Mouse (Mus musculus) embryonic facial prominence, embryonic 10.5 days (tissue): ENCODE data around the gene Macrod2. TPM values are rescaled to one million over a fixed set of nuclear protein-coding genes. Genes with fewer than 3 reads are reported as not detected.

Source experiments
- DNase-seq: peaks from one replicate; pipeline ENCODE4 v3.0.0-alpha.2; 2017; ENCODE audit warnings: low spot score
- H3K27ac ChIP-seq: fragments of 300-500 bp; sonication (generic); replicated peaks from 2 replicates; pipeline ENCODE4 v1.5.1; 2016; ENCODE audit warnings: mild to moderate bottlenecking
- H3K27me3 ChIP-seq: fragments of 300-500 bp; sonication (generic); replicated peaks from 2 replicates; pipeline ENCODE4 v1.6.1; 2016; ENCODE audit warnings: low read depth, mild to moderate bottlenecking; ENCODE audit not compliant: poor library complexity, severe bottlenecking
- H3K36me3 ChIP-seq: fragments of 300-500 bp; sonication (generic); replicated peaks from 2 replicates; pipeline ENCODE4 v1.6.1; 2016; ENCODE audit warnings: mild to moderate bottlenecking, moderate library complexity
- H3K4me1 ChIP-seq: fragments of 300-500 bp; sonication (generic); 2 replicates; pipeline ENCODE4 v1.6.1; 2016
- H3K4me3 ChIP-seq: fragments of 300-500 bp; sonication (generic); 2 replicates; pipeline ENCODE4 v1.5.1; 2016; ENCODE audit warnings: mild to moderate bottlenecking, moderate library complexity
- H3K9me3 ChIP-seq: fragments of 300-500 bp; sonication (generic); 2 replicates; pipeline ENCODE4 v1.6.1; 2016; ENCODE audit warnings: mild to moderate bottlenecking
- WGBS: fragments of 180-500 bp; shearing (Covaris S2); methylation state at CpG from one replicate; pipeline ENCODE4 v1.1.7; 2016; 5-methylcytosine and 5-hydroxymethylcytosine counted together
- polyA plus RNA-seq: library from polyadenylated mRNA; unstranded; fragments of >200 nt; fragmentation: Nextera tagmentation; extraction: Ambion mirVana; gene quantifications from 2 replicates; pipeline ENCODE4 v1.2.1, GENCODE M21; 2016

Gene Macrod2
- polyA plus RNA-seq, 1 experiment from 2014 or later: 25.8 TPM

GRCm38 (mm10) chr2:141180656-141181055, 785.5 kb downstream of the Macrod2 start:
- no peaks in the 10 kb centered on the region for H3K9me3 ChIP-seq
- DNase-seq: no peak
- H3K4me1 ChIP-seq: no peaks in the 10 kb centered on the region
- WGBS: 36% methylated on average over 1 of the region's 1 CpGs
- no peak overlapping the region for H3K27ac ChIP-seq
- no peak overlapping the region for H3K4me3 ChIP-seq
- H3K36me3 ChIP-seq: no peaks in the 10 kb centered on the region
- no peaks in the 10 kb centered on the region for H3K27me3 ChIP-seq

- DNase-seq: no peak
Observed at GRCm38 (mm10) chr2:141182034-141182759, 787.1 kb downstream of the Macrod2 start.

GRCm38 (mm10) chr2:141194476-141194875, 799.4 kb downstream of the Macrod2 start:
- Histone ChIP-seq H3K36me3 (no peaks in the 10 kb centered on the region), H3K27ac (no peak overlapping the region), H3K4me3 (no peak overlapping the region), H3K4me1 (0 out of 2 replicates have a peak, but pooled peaks cover 3% of the 10 kb centered on the region), H3K9me3 (no peaks in the 10 kb centered on the region), H3K27me3 (no peaks in the 10 kb centered on the region)
- no peak for DNase-seq

More at GRCm38 (mm10) chr2:141182034-141182759, 787.1 kb downstream of the Macrod2 start:
- Histone ChIP-seq H3K9me3 (no peaks in the 10 kb centered on the region), H3K4me1 (no peaks in the 10 kb centered on the region), H3K27me3 (no peaks in the 10 kb centered on the region), H3K4me3 (no peak overlapping the region), H3K36me3 (no peaks in the 10 kb centered on the region), H3K27ac (no peak overlapping the region)
- 84% methylated on average over 5 of the region's 5 CpGs for WGBS

- Histone ChIP-seq H3K4me3 (no peak overlapping the region), H3K9me3 (no peaks in the 10 kb centered on the region), H3K4me1 (peaks cover 12% of the 10 kb centered on the region), H3K27ac (no peak overlapping the region), H3K27me3 (no peaks in the 10 kb centered on the region), H3K36me3 (no peaks in the 10 kb centered on the region)
- no peak for DNase-seq
- 81% methylated on average over 4 of the region's 4 CpGs for WGBS
Observed at GRCm38 (mm10) chr2:141200481-141200880, 805.4 kb downstream of the Macrod2 start.

GRCm38 (mm10) chr2:141201303-141202014, 806.4 kb downstream of the Macrod2 start:
- peaks cover 12% of the 10 kb centered on the region for H3K4me1 ChIP-seq
- H3K4me3 ChIP-seq: no peak overlapping the region
- H3K36me3 ChIP-seq: no peaks in the 10 kb centered on the region
- no peaks in the 10 kb centered on the region for H3K27me3 ChIP-seq
- WGBS: 64% methylated on average over 2 of the region's 2 CpGs
- no peaks in the 10 kb centered on the region for H3K9me3 ChIP-seq
- H3K27ac ChIP-seq: no peak overlapping the region
- DNase-seq: no peak

GRCm38 (mm10) chr2:141202015-141202364, 806.9 kb downstream of the Macrod2 start:
- no peak overlapping the region for H3K4me3 ChIP-seq
- H3K27me3 ChIP-seq: no peaks in the 10 kb centered on the region
- DNase-seq: no peak
- H3K36me3 ChIP-seq: no peaks in the 10 kb centered on the region
- H3K4me1 ChIP-seq: peaks cover 12% of the 10 kb centered on the region
- H3K9me3 ChIP-seq: no peaks in the 10 kb centered on the region
- WGBS: 72% methylated on average over 1 of the region's 1 CpGs
- no peak overlapping the region for H3K27ac ChIP-seq

- no peak overlapping the region for H3K27ac ChIP-seq
- H3K36me3 ChIP-seq: no peaks in the 10 kb centered on the region
- no peaks in the 10 kb centered on the region for H3K4me1 ChIP-seq
- no peaks in the 10 kb centered on the region for H3K27me3 ChIP-seq
- no peaks in the 10 kb centered on the region for H3K9me3 ChIP-seq
- no peak for DNase-seq
- no peak overlapping the region for H3K4me3 ChIP-seq
- 87% methylated on average over 5 of the region's 5 CpGs for WGBS
Observed at GRCm38 (mm10) chr2:141211346-141211745, 816.2 kb downstream of the Macrod2 start.

GRCm38 (mm10) chr2:141212291-141212690, 817.2 kb downstream of the Macrod2 start:
- Histone ChIP-seq H3K4me3 (no peak overlapping the region), H3K27me3 (no peaks in the 10 kb centered on the region), H3K27ac (no peak overlapping the region), H3K36me3 (no peaks in the 10 kb centered on the region), H3K9me3 (no peaks in the 10 kb centered on the region), H3K4me1 (no peaks in the 10 kb centered on the region)
- WGBS: 84% methylated on average over 2 of the region's 2 CpGs
- DNase-seq: no peak

- WGBS: 56% methylated on average over 2 of the region's 2 CpGs
- no peak overlapping the region for H3K4me3 ChIP-seq
- DNase-seq: no peak
- no peaks in the 10 kb centered on the region for H3K36me3 ChIP-seq
- no peaks in the 10 kb centered on the region for H3K27me3 ChIP-seq
- H3K9me3 ChIP-seq: peaks cover 11% of the 10 kb centered on the region
- H3K27ac ChIP-seq: no peak overlapping the region
- 0 out of 2 replicates have a peak, but pooled peaks cover 3% of the 10 kb centered on the region for H3K4me1 ChIP-seq
Observed at GRCm38 (mm10) chr2:141217490-141217889, 822.4 kb downstream of the Macrod2 start.

GRCm38 (mm10) chr2:141217925-141218324, 822.8 kb downstream of the Macrod2 start:
- Histone ChIP-seq H3K4me3 (no peak overlapping the region), H3K36me3 (no peaks in the 10 kb centered on the region), H3K27me3 (no peaks in the 10 kb centered on the region), H3K27ac (no peak overlapping the region), H3K9me3 (peaks cover 11% of the 10 kb centered on the region), H3K4me1 (0 out of 2 replicates have a peak, but pooled peaks cover 3% of the 10 kb centered on the region)
- no peak for DNase-seq
- 82% methylated on average over 3 of the region's 3 CpGs for WGBS

GRCm38 (mm10) chr2:141228809-141229208, 833.7 kb downstream of the Macrod2 start:
- H3K4me3 ChIP-seq: no peak overlapping the region
- WGBS: 88% methylated on average over 1 of the region's 1 CpGs
- H3K9me3 ChIP-seq: no peaks in the 10 kb centered on the region
- no peaks in the 10 kb centered on the region for H3K27me3 ChIP-seq
- no peak for DNase-seq
- no peaks in the 10 kb centered on the region for H3K36me3 ChIP-seq
- H3K4me1 ChIP-seq: peaks cover 32% of the 10 kb centered on the region
- H3K27ac ChIP-seq: no peak overlapping the region

GRCm38 (mm10) chr2:141229820-141230219, 834.7 kb downstream of the Macrod2 start:
- Histone ChIP-seq H3K27me3 (no peaks in the 10 kb centered on the region), H3K4me1 (peaks cover 42% of the 10 kb centered on the region), H3K27ac (no peak overlapping the region; the same call in 1 of the 2 replicates), H3K4me3 (no peak overlapping the region), H3K36me3 (no peaks in the 10 kb centered on the region), H3K9me3 (no peaks in the 10 kb centered on the region)
- WGBS: 59% methylated on average over 6 of the region's 6 CpGs
- DNase-seq: no peak
